Mouse (Mus musculus) lung, embryonic 15.5 days (tissue): ENCODE data around the gene Mrgprb3. TPM values are rescaled to one million over a fixed set of nuclear protein-coding genes. Genes with fewer than 3 reads are reported as not detected.

Experiments
- ATAC-seq: fragments of 200-750 bp; cut with Nextera tagmentation; 2 replicates; pipeline ENCODE4 v1.8.0; 2017; ENCODE audit warnings: moderate number of reproducible peaks, borderline replicate concordance; ENCODE audit not compliant: low FRiP score, low TSS enrichment; ENCODE audit errors: extremely low read depth
- H3K27ac ChIP-seq: fragments of 300-500 bp; sonication (generic); 2 replicates; pipeline ENCODE4 v1.5.1; 2015; ENCODE audit warnings: moderate library complexity, mild to moderate bottlenecking, inconsistent platforms
- H3K27me3 ChIP-seq: fragments of 300-500 bp; sonication (generic); 2 replicates; pipeline ENCODE4 v1.6.1; 2015; ENCODE audit warnings: inconsistent platforms
- H3K36me3 ChIP-seq: fragments of 300-500 bp; sonication (generic); 2 replicates; pipeline ENCODE4 v1.6.1; 2015; ENCODE audit warnings: inconsistent platforms
- H3K4me1 ChIP-seq: fragments of 300-500 bp; sonication (generic); 2 replicates; pipeline ENCODE4 v1.6.1; 2015; ENCODE audit warnings: inconsistent platforms
- H3K4me2 ChIP-seq: fragments of 300-500 bp; sonication (generic); 2 replicates; pipeline ENCODE4 v1.6.1; 2015; ENCODE audit warnings: inconsistent platforms, mild to moderate bottlenecking, moderate library complexity
- H3K4me3 ChIP-seq: fragments of 300-500 bp; sonication (generic); 2 replicates; pipeline ENCODE4 v1.5.1; 2015; ENCODE audit warnings: mild to moderate bottlenecking, inconsistent platforms
- H3K9ac ChIP-seq: fragments of 300-500 bp; sonication (generic); 2 replicates; pipeline ENCODE4 v1.6.1; 2015; ENCODE audit warnings: inconsistent platforms
- H3K9me3 ChIP-seq: fragments of 300-500 bp; sonication (generic); 2 replicates; pipeline ENCODE4 v1.6.1; 2016; ENCODE audit warnings: inconsistent platforms
- WGBS: fragments of 180-500 bp; shearing (Covaris S2); methylation state at CpG from one replicate; pipeline ENCODE4 v1.1.7; 2015; 5-methylcytosine and 5-hydroxymethylcytosine counted together
- polyA plus RNA-seq: library from polyadenylated mRNA; unstranded; fragments of >200 nt; fragmentation: Nextera tagmentation; extraction: Ambion mirVana; gene quantifications from 2 replicates; pipeline ENCODE4 v1.2.1, GENCODE M21; 2015

The Mrgprb3 gene
- polyA plus RNA-seq = not detected in 2 replicates

DNA sequence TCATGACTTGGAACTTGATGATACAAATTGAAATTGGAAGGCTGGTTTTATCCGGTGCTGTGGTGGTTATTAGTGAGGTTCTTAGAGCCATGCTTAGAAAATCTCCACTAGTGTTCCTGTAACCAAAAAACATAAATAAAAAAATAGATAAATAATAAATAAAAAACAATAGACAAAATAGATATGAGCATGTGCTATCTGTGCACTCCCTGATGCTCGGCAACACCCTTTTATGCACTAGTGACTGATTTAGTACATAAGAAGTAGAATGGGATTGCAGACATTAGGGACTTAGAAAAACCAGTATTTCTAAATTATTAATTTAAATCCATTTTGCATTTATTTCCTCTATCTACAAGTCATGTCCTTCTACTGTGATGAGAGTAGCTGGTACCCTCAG lies at the start of gene Mrgprb3:
Mrgprb3 (minus strand) TSS at position 101 of the 400 bp plus-strand sequence.
- no peak for ATAC-seq
- no peak within 1 kb of the TSS for H3K4me3 ChIP-seq
- no peak within 1 kb of the TSS for H3K9ac ChIP-seq
- WGBS = 86% methylated on average over 2 of the region's 2 CpGs
- H3K9me3 ChIP-seq = no peaks in the 10 kb centered on the region
- H3K27me3 ChIP-seq = no peaks in the 10 kb centered on the region
- H3K4me2 ChIP-seq = no peak within 1 kb of the TSS
- H3K27ac ChIP-seq = no peak within 1 kb of the TSS
- H3K4me1 ChIP-seq = no peaks in the 10 kb centered on the region
- H3K36me3 ChIP-seq = no peaks in the 10 kb centered on the region

Other genes starting within 250 kb of the Mrgprb3 start
- gene Mrgprb1, start 187.5 kb downstream of the Mrgprb3 start, polyA plus RNA-seq = not detected in 2 replicates
- gene Mrgprx2, start 144.5 kb downstream of the Mrgprb3 start, polyA plus RNA-seq = not detected in 2 replicates
- gene Mrgprb2, start 85.7 kb downstream of the Mrgprb3 start, polyA plus RNA-seq = 0.08 TPM in 1 of 2 replicates, not detected in the other
- 29.8 and 30.3 TPM in 2 replicates for gene Zdhhc13, start 145.2 kb upstream of the Mrgprb3 start, polyA plus RNA-seq
- 53.5 and 83.7 TPM in 2 replicates for gene Csrp3, start 204.2 kb upstream of the Mrgprb3 start, polyA plus RNA-seq
- gene E2f8, start 237.8 kb upstream of the Mrgprb3 start, polyA plus RNA-seq = 21.0 and 23.3 TPM in 2 replicates